Mouse (Mus musculus): ENCODE data around the gene Fsd2. TPM values are rescaled to one million over a fixed set of nuclear protein-coding genes. Genes with fewer than 3 reads are reported as not detected.

The Fsd2 gene
- polyA plus RNA-seq, 1 experiment, result 0.04 TPM

DNA sequence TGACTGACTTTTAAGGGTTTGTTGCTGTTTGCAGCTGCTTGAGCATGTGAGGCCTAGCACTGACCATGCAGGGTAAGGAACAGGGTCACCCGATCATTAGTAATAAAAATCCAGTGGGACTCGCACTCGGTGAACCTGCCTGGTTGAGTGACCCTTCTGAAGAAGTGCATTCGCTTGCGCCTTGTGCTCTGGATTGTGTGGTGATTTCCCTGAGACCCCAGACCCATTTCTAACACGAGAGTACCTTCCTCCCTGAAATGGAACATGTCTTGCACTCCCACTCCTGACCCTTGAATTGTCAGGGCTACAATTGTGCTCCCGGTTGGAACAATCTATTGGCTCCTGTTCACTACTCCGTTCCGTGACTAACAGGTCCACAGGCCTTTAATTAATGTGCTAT, 74.1 kb downstream of the Fsd2 start:
- 48% methylated on average over 9 of the region's 9 CpGs for WGBS
- no peak for DNase-seq (ENCODE audit: low read depth, low spot score)

DNA sequence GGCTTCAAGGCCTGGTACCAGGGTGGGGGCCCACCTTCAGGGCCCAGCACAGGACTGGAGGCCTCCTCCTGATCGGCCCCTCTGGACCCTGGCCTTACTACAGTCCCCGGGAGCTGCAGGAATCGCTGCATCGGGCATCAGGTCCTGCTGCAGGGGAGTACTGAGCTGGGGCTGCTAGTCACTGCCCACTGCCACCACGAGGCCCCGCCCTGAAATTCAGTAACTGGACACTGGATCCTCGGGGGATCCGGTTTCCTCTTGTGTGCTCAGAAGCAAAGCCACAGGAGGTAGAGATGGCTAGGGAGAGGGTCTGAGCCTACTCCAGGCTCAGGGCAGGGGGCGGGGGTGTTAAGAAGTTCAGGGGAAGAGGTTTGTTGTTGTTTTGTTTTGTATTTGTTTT, 77.1 kb downstream of the Fsd2 start:
- 13% methylated on average over 9 of the region's 9 CpGs for WGBS
- DNase-seq (ENCODE audit: low read depth, low spot score), result no peak

Other genes starting within 250 kb of the Fsd2 start
- 1,160 and 1,440 TPM in 2 replicates for gene Rps17, start 221.7 kb downstream of the Fsd2 start, polyA plus RNA-seq (2012; rRNA removed)
- 1.5 and 1.8 TPM in 2 replicates for gene Cpeb1, start 111.5 kb downstream of the Fsd2 start, polyA plus RNA-seq (2012; rRNA removed)
- 1.5 and 1.7 TPM in 2 replicates for gene Ap3b2, start 73.0 kb downstream of the Fsd2 start, polyA plus RNA-seq (2012; rRNA removed)
- gene BC048679, start 68.7 kb downstream of the Fsd2 start, polyA plus RNA-seq (2012; rRNA removed), result not detected in 2 replicates
- 18.5 and 22.4 TPM in 2 replicates for gene Whamm, start 4.3 kb upstream of the Fsd2 start, polyA plus RNA-seq (2012; rRNA removed)
- 13.8 and 18.7 TPM in 2 replicates for gene Homer2, start 140.6 kb upstream of the Fsd2 start, polyA plus RNA-seq (2012; rRNA removed)
- gene Ramac, start 196.0 kb upstream of the Fsd2 start, polyA plus RNA-seq (2012; rRNA removed), result 12.3 and 12.8 TPM in 2 replicates
- 33.4 and 33.5 TPM in 2 replicates for gene 3110040N11Rik, start 222.5 kb upstream of the Fsd2 start, polyA plus RNA-seq (2012; rRNA removed)